Mouse (Mus musculus) urinary bladder, postnatal 14 days (tissue): Measurements from ENCODE around the gene Gnaq.
"Not testable (repeated sequence)": the region's sequence is repeated elsewhere in the genome, so short reads cannot be mapped to it uniquely, and the experiment has no call there.

Experiments used
- DNase-seq: peaks from one replicate; pipeline ENCODE4 v3.0.0; 2021; ENCODE audit warnings: low spot score

Gnaq gene

GRCm38 (mm10) chr19:16147446-16147845 is 14.8 kb downstream of the Gnaq start:
- no peak for DNase-seq

- DNase-seq = no peak
These were observed 16.5 kb downstream of the Gnaq start for GRCm38 (mm10) chr19:16149094-16149493.

- DNase-seq = no peak
These were observed 17.7 kb downstream of the Gnaq start for GRCm38 (mm10) chr19:16150328-16150727.

- DNase-seq = no peak
These were observed 21.2 kb downstream of the Gnaq start for GRCm38 (mm10) chr19:16153851-16154250.

- DNase-seq = no peak
These were observed 21.8 kb downstream of the Gnaq start for GRCm38 (mm10) chr19:16154480-16154879.

- no peak for DNase-seq
These were observed 24.5 kb downstream of the Gnaq start for GRCm38 (mm10) chr19:16157120-16157519.

- DNase-seq = peak; percentile 34
These were observed 28.1 kb downstream of the Gnaq start for GRCm38 (mm10) chr19:16160759-16161158.

GRCm38 (mm10) chr19:16161222-16161621 is 28.6 kb downstream of the Gnaq start:
- no peak for DNase-seq

- not testable (repeated sequence) for DNase-seq
These were observed 31.8 kb downstream of the Gnaq start for GRCm38 (mm10) chr19:16164396-16164795.

GRCm38 (mm10) chr19:16167185-16167584 is 34.6 kb downstream of the Gnaq start:
- DNase-seq = no peak

GRCm38 (mm10) chr19:16168192-16168591 is 35.6 kb downstream of the Gnaq start:
- peak; percentile 34 for DNase-seq

- no peak for DNase-seq
These were observed 36.1 kb downstream of the Gnaq start for GRCm38 (mm10) chr19:16168653-16169198.

GRCm38 (mm10) chr19:16170724-16171123 is 38.1 kb downstream of the Gnaq start:
- DNase-seq = no peak

- DNase-seq = no peak
These were observed 41.1 kb downstream of the Gnaq start for GRCm38 (mm10) chr19:16173721-16174120.

GRCm38 (mm10) chr19:16176426-16176825 is 43.8 kb downstream of the Gnaq start:
- no peak for DNase-seq

GRCm38 (mm10) chr19:16177139-16177727 is 44.6 kb downstream of the Gnaq start:
- DNase-seq = no peak

GRCm38 (mm10) chr19:16181258-16181657 is 48.6 kb downstream of the Gnaq start:
- DNase-seq = no peak

- no peak for DNase-seq
These were observed 49.3 kb downstream of the Gnaq start for GRCm38 (mm10) chr19:16181852-16182475.

GRCm38 (mm10) chr19:16183592-16184365 is 51.1 kb downstream of the Gnaq start:
- no peak for DNase-seq

GRCm38 (mm10) chr19:16186984-16187383 is 54.4 kb downstream of the Gnaq start:
- no peak for DNase-seq

GRCm38 (mm10) chr19:16187952-16188351 is 55.3 kb downstream of the Gnaq start:
- no peak for DNase-seq

GRCm38 (mm10) chr19:16189066-16189765 is 56.6 kb downstream of the Gnaq start:
- no peak for DNase-seq
